Mouse (Mus musculus) neural tube, embryonic 15.5 days (tissue): ENCODE results near the gene Myt1. TPM values are rescaled to one million over a fixed set of nuclear protein-coding genes. Genes with fewer than 3 reads are reported as not detected.
"Not testable (repeated sequence)": the region's sequence is repeated elsewhere in the genome, so short reads cannot be mapped to it uniquely, and the experiment has no call there.

ENCODE experiments used
- ATAC-seq: fragments of 200-750 bp; cut with Nextera tagmentation; 2 replicates; pipeline ENCODE4 v1.8.0; 2017; ENCODE audit warnings: mild to moderate bottlenecking, moderate TSS enrichment, moderate library complexity; ENCODE audit not compliant: low FRiP score
- H3K27ac ChIP-seq: fragments of 300-500 bp; sonication (generic); replicated peaks from 2 replicates; pipeline ENCODE4 v1.5.1; 2015; ENCODE audit warnings: mild to moderate bottlenecking, inconsistent platforms
- H3K27me3 ChIP-seq: fragments of 300-500 bp; sonication (generic); replicated peaks from 2 replicates; pipeline ENCODE4 v1.6.1; 2015; ENCODE audit warnings: inconsistent platforms
- H3K36me3 ChIP-seq: fragments of 300-500 bp; sonication (generic); 2 replicates; pipeline ENCODE4 v1.6.1; 2015; ENCODE audit warnings: inconsistent platforms
- H3K4me1 ChIP-seq: fragments of 300-500 bp; sonication (generic); 2 replicates; pipeline ENCODE4 v1.6.1; 2015; ENCODE audit warnings: inconsistent platforms
- H3K4me2 ChIP-seq: fragments of 300-500 bp; sonication (generic); 2 replicates; pipeline ENCODE4 v1.6.1; 2015; ENCODE audit warnings: inconsistent platforms, mild to moderate bottlenecking, moderate library complexity
- H3K4me3 ChIP-seq: fragments of 300-500 bp; sonication (generic); replicated peaks from 2 replicates; pipeline ENCODE4 v1.5.1; 2015; ENCODE audit warnings: mild to moderate bottlenecking, inconsistent platforms
- H3K9ac ChIP-seq: fragments of 300-500 bp; sonication (generic); replicated peaks from 2 replicates; pipeline ENCODE4 v1.6.1; 2015; ENCODE audit warnings: mild to moderate bottlenecking, inconsistent platforms
- H3K9me3 ChIP-seq: fragments of 300-500 bp; sonication (generic); replicated peaks from 2 replicates; pipeline ENCODE4 v1.6.1; 2016; ENCODE audit warnings: inconsistent platforms
- WGBS: fragments of 180-500 bp; shearing (Covaris S2); methylation state at CpG from one replicate; pipeline ENCODE4 v1.1.7; 2015; ENCODE audit warnings: mixed read lengths; 5-methylcytosine and 5-hydroxymethylcytosine counted together
- polyA plus RNA-seq: library from polyadenylated mRNA; unstranded; fragments of >200 nt; fragmentation: Nextera tagmentation; extraction: Ambion mirVana; gene quantifications from 2 replicates; pipeline ENCODE4 v1.2.1, GENCODE M21; 2015

The Myt1 gene
- polyA plus RNA-seq, 1 experiment from 2014 or later: 15.1 TPM

DNA sequence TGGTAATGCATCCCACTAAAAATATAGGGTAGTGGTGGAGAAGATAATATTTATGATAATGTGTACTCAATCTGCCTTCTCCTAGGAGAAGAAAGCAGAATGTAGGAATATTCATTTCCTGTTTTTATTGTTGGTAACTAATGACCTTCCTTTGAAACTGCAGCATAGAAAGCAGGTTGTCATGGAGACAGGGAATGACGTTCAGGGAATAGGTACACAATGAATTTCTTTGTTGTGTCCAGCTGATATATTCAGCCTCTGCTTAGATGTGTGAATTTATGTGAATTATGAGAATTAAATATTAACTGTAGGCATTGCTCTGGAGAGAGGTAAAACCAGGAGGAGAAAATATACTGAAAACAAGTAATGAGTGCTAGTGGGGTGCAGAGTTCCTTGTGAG, 18.3 kb downstream of the Myt1 start:
- ATAC-seq: no peak
- H3K27me3 ChIP-seq: no peaks in the 10 kb centered on the region
- H3K27ac ChIP-seq: peak overlapping the region; percentile 60
- H3K36me3 ChIP-seq: peaks cover 9% of the 10 kb centered on the region; the same call in 1 of the 2 replicates
- no peak overlapping the region for H3K4me3 ChIP-seq
- H3K9me3 ChIP-seq: no peaks in the 10 kb centered on the region
- peaks cover 11% of the 10 kb centered on the region for H3K4me1 ChIP-seq
- H3K4me2 ChIP-seq: no peak overlapping the region
- H3K9ac ChIP-seq: no peak overlapping the region
- 0% methylated on average over 1 of the region's 1 CpGs for WGBS

GRCm38 (mm10) chr2:181787852-181788251, 24.7 kb downstream of the Myt1 start:
- Histone ChIP-seq H3K36me3 (peaks cover 36% of the 10 kb centered on the region), H3K27me3 (no peaks in the 10 kb centered on the region), H3K4me2 (no peak overlapping the region), H3K9ac (no peak overlapping the region), H3K4me1 (no peaks in the 10 kb centered on the region), H3K4me3 (no peak overlapping the region), H3K27ac (peak overlapping the region; percentile 19; the same call in 1 of the 2 replicates), H3K9me3 (no peaks in the 10 kb centered on the region)
- ATAC-seq: no peak
- 26% methylated on average over 5 of the region's 5 CpGs for WGBS

- no peak overlapping the region for H3K4me3 ChIP-seq
- no peak overlapping the region for H3K9ac ChIP-seq
- H3K27ac ChIP-seq: no peak overlapping the region
- 80% methylated on average over 6 of the region's 6 CpGs for WGBS
- ATAC-seq: no peak
- peaks cover 31% of the 10 kb centered on the region for H3K36me3 ChIP-seq
- H3K4me2 ChIP-seq: no peak overlapping the region
- no peaks in the 10 kb centered on the region for H3K9me3 ChIP-seq
- H3K27me3 ChIP-seq: no peaks in the 10 kb centered on the region
- no peaks in the 10 kb centered on the region for H3K4me1 ChIP-seq
Measured at GRCm38 (mm10) chr2:181789396-181789795, 26.3 kb downstream of the Myt1 start.

DNA sequence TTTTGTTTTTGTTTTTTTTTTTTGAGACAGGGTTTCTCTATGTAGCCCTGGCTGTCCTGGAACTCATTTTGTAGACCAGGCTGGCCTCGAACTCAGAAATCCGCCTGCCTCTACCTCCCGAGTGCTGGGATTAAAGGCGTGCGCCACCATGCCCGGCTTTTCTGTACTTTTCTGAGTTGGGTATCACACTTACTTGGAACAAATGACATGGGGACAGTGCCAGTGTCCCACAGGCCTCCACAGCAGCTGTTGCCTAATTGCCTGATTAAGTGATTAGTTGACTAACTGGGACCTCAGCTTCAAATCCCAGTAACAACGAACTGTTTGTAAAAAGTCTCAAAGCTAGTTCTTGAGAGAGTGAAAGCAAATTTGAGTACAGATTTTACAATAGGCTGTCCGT, 30.1 kb downstream of the Myt1 start:
- WGBS: 84% methylated on average over 8 of the region's 8 CpGs
- H3K36me3 ChIP-seq: peaks cover 46% of the 10 kb centered on the region
- H3K27ac ChIP-seq: not testable (repeated sequence)

GRCm38 (mm10) chr2:181795641-181796130, 32.6 kb downstream of the Myt1 start:
- H3K4me3 ChIP-seq: no peak overlapping the region
- H3K9me3 ChIP-seq: no peaks in the 10 kb centered on the region
- WGBS: 57% methylated on average over 3 of the region's 3 CpGs
- 0 out of 2 replicates have a peak, but pooled peaks have one; percentile 53 for ATAC-seq
- H3K27ac ChIP-seq: no peak overlapping the region
- H3K4me1 ChIP-seq: no peaks in the 10 kb centered on the region
- no peaks in the 10 kb centered on the region for H3K27me3 ChIP-seq
- peaks cover 29% of the 10 kb centered on the region for H3K36me3 ChIP-seq
- no peak overlapping the region for H3K9ac ChIP-seq
- no peak overlapping the region for H3K4me2 ChIP-seq

More for the DNA sequence above, 30.1 kb downstream of the Myt1 start:
- not testable (repeated sequence) for H3K9me3 ChIP-seq, ATAC-seq, H3K4me1 ChIP-seq, H3K4me3 ChIP-seq, H3K4me2 ChIP-seq, H3K9ac ChIP-seq, H3K27me3 ChIP-seq

DNA sequence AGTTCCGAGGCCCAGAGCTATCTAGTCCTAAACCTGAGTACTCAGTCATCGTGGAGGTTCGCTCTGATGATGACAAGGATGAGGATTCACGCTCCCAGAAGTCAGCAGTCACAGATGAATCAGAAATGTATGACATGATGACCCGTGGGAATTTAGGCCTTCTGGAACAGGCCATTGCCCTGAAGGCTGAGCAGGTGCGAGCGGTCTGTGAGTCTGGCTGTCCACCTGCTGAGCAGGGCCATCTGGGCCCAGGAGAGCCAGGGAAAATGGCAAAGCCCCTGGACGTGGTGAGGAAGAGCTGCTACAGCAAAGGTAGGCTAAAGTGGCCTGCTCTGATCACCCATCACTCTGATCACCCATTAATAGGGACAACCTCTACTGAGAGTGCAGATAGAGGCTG, 34.5 kb downstream of the Myt1 start:
- Histone ChIP-seq H3K9ac (no peak overlapping the region), H3K27me3 (no peaks in the 10 kb centered on the region), H3K4me2 (no peak overlapping the region), H3K36me3 (peaks cover 31% of the 10 kb centered on the region), H3K27ac (no peak overlapping the region), H3K9me3 (no peaks in the 10 kb centered on the region), H3K4me3 (no peak overlapping the region), H3K4me1 (no peaks in the 10 kb centered on the region)
- WGBS: 59% methylated on average over 8 of the region's 8 CpGs
- ATAC-seq: no peak

- Histone ChIP-seq H3K36me3 (peaks cover 41% of the 10 kb centered on the region), H3K9ac (no peak overlapping the region), H3K4me3 (no peak overlapping the region), H3K27ac (no peak overlapping the region), H3K27me3 (no peaks in the 10 kb centered on the region), H3K4me1 (no peaks in the 10 kb centered on the region), H3K9me3 (no peaks in the 10 kb centered on the region), H3K4me2 (no peak overlapping the region)
- WGBS: 83% methylated on average over 2 of the region's 2 CpGs
- no peak for ATAC-seq
Measured at GRCm38 (mm10) chr2:181829032-181829650, 66.0 kb downstream of the Myt1 start.

DNA sequence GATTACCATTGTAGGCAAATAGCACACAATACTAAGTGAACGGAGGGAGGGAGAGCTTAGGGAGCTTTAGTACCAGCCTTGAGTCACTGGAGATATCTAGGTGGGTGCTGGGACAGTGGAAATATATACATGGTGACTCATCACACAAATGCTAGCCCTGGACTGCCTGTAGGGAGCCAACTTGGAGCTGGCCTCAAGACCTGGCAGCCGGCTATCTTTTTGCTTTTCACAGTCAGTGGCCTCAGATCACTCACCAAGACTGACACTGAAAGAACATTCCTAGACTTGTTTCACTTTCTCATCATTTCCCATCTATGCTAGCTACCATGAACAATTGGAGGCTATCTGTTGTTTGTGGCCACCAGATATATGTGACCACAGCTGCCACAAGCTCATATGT, 69.6 kb downstream of the Myt1 start:
- Histone ChIP-seq H3K9me3 (no peaks in the 10 kb centered on the region), H3K4me1 (peaks cover 6% of the 10 kb centered on the region), H3K4me2 (no peak overlapping the region), H3K27me3 (no peaks in the 10 kb centered on the region), H3K4me3 (no peak overlapping the region), H3K27ac (no peak overlapping the region), H3K36me3 (peaks cover 15% of the 10 kb centered on the region), H3K9ac (no peak overlapping the region)
- WGBS: 83% methylated on average over 2 of the region's 2 CpGs
- no peak for ATAC-seq

DNA sequence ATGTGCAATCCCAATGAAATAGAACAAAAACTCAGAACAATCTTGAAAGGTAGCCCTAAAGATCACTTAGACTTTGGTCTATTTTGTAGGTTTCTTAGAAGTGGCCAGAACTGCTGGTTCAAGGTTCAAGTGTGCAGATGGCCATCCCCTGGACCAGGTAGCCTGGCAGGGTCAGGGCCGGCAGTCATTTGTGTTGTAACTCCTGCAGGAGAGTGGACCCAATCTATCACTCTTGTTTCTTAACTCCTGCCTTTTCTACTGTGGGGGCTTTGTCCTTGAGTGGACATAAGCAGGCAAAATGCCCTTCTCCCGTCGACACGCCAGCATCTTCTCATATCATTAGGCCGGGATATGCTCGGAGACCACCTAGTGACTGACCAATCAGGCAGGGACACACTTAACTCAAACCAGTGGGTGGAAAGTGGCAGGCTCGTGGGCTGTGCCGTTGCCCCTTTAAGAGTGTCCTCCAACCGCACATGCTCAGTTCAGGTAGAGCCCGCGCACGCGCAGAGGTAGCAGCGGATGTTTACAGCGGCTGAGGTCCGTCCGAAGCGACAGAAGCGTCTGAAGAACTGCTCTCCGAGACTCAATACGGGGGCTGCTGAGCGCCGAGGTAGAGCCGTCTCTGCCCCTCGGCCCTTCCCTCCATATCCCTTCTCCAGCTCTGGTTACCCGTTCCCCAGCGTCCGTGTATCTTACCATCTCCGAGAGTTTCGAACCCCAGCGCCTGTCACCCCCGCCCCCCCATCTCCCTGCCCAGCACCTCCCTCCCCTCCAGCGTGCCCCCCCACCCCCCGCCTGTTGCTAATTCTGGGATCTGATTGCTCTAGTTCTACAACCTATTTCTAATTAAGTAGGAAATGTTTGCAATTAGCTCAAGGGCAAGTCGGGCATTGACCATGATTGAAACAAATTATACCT, 74.5 kb downstream of the Myt1 start, which contains the start of gene Pcmtd2:
TSS of gene Pcmtd2 (plus strand) at position 483 of the 921 bp plus-strand sequence.
- H3K4me2 ChIP-seq: peak within 1 kb of the TSS; percentile 80
- no peaks in the 10 kb centered on the region for H3K9me3 ChIP-seq
- H3K9ac ChIP-seq: peak within 1 kb of the TSS; percentile 65
- peaks cover 7% of the 10 kb centered on the region; the same call in 1 of the 2 replicates for H3K36me3 ChIP-seq
- H3K27me3 ChIP-seq: no peaks in the 10 kb centered on the region
- WGBS: under 1% methylated on average over 35 of the region's 35 CpGs
- peak within 1 kb of the TSS; percentile 86 for H3K27ac ChIP-seq
- H3K4me1 ChIP-seq: peaks cover 18% of the 10 kb centered on the region
- H3K4me3 ChIP-seq: peak within 1 kb of the TSS; percentile 74
- peak; percentile 99 for ATAC-seq

GRCm38 (mm10) chr2:181838293-181838680, 75.2 kb downstream of the Myt1 start:
- WGBS: 1% methylated on average over 3 of the region's 3 CpGs
- Histone ChIP-seq H3K9ac (peak overlapping the region; percentile 65), H3K27me3 (no peaks in the 10 kb centered on the region), H3K27ac (peak overlapping the region; percentile 86), H3K36me3 (peaks cover 9% of the 10 kb centered on the region; the same call in 1 of the 2 replicates), H3K9me3 (no peaks in the 10 kb centered on the region), H3K4me1 (peaks cover 18% of the 10 kb centered on the region), H3K4me2 (peak overlapping the region; percentile 80), H3K4me3 (peak overlapping the region; percentile 74)
- peak; percentile 18 for ATAC-seq

DNA sequence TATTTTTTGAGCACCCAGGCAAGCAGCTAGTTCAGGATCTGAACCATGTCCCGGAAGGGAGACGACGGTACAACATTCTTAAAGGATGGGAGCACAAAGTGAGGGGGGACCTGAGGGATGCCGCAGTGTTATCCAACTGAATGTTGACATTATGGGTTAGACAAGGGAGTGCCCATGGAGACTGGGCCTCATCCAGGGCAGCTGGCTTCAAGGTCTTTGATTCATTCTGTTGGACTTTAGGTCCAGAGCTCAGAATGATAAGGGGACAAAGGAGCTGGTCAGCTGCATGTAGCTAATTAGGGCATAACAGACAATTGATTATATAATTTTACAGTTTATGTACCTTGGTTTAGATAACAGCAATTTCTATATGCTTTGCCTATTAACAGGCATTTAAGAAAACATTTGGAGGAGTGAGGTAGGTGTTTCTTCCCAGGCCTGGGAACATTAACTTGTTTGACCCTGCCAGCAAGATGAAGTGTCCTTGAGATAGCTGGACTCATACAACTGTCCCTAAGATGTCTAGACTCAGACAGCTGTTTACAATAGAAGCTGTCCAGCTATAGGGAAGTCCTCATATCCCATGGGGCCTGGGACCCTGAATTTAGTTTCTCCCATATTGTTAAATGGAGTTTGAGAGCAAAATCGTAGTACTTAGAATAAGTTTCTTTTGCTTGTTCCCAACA, 82.7 kb downstream of the Myt1 start:
- no peak for ATAC-seq
- H3K9ac ChIP-seq: no peak overlapping the region
- H3K27me3 ChIP-seq: no peaks in the 10 kb centered on the region
- no peak overlapping the region for H3K4me2 ChIP-seq
- H3K27ac ChIP-seq: no peak overlapping the region
- H3K36me3 ChIP-seq: peaks cover 43% of the 10 kb centered on the region
- no peaks in the 10 kb centered on the region for H3K4me1 ChIP-seq
- H3K4me3 ChIP-seq: no peak overlapping the region
- H3K9me3 ChIP-seq: no peaks in the 10 kb centered on the region
- WGBS: 90% methylated on average over 5 of the region's 5 CpGs
